Mouse (Mus musculus): ENCODE data around the gene Tmcc2.
A peak's percentile ranks its signal among the peaks of the same experiment; 100 is the strongest.

Gene Tmcc2

GRCm38 (mm10) chr1:132389886-132390585, 1.0 kb downstream of the Tmcc2 start:
- peak; percentile 40 for DNase-seq

GRCm38 (mm10) chr1:132388813-132389803, 2.0 kb downstream of the Tmcc2 start:
- no peak for DNase-seq

GRCm38 (mm10) chr1:132387943-132388342, 3.1 kb downstream of the Tmcc2 start:
- DNase-seq: no peak

GRCm38 (mm10) chr1:132386266-132386665, 4.8 kb downstream of the Tmcc2 start:
- no peak for DNase-seq

- no peak for DNase-seq
Observed at GRCm38 (mm10) chr1:132385711-132386110, 5.4 kb downstream of the Tmcc2 start.

- no peak for DNase-seq
Observed at GRCm38 (mm10) chr1:132385266-132385665, 5.8 kb downstream of the Tmcc2 start.

- DNase-seq: no peak
Observed at GRCm38 (mm10) chr1:132384001-132384554, 7.0 kb downstream of the Tmcc2 start.

- no peak for DNase-seq
Observed at GRCm38 (mm10) chr1:132381929-132382328, 9.2 kb downstream of the Tmcc2 start.

GRCm38 (mm10) chr1:132380550-132381100, 10.5 kb downstream of the Tmcc2 start:
- DNase-seq: no peak

GRCm38 (mm10) chr1:132377811-132378210, 13.3 kb downstream of the Tmcc2 start:
- DNase-seq: no peak

- DNase-seq: no peak
Observed at GRCm38 (mm10) chr1:132377055-132377365, 14.1 kb downstream of the Tmcc2 start.

GRCm38 (mm10) chr1:132376211-132377054, 14.6 kb downstream of the Tmcc2 start:
- no peak for DNase-seq

GRCm38 (mm10) chr1:132375256-132375655, 15.8 kb downstream of the Tmcc2 start:
- DNase-seq: no peak

- no peak for DNase-seq
Observed at GRCm38 (mm10) chr1:132374873-132375244, 16.2 kb downstream of the Tmcc2 start.

- DNase-seq: peak; percentile 54
Observed at GRCm38 (mm10) chr1:132374140-132374872, 16.8 kb downstream of the Tmcc2 start.

GRCm38 (mm10) chr1:132372896-132373534, 18.1 kb downstream of the Tmcc2 start:
- DNase-seq: no peak

GRCm38 (mm10) chr1:132372354-132372753, 18.7 kb downstream of the Tmcc2 start:
- no peak for DNase-seq

- no peak for DNase-seq
Observed at GRCm38 (mm10) chr1:132371298-132372081, 19.6 kb downstream of the Tmcc2 start.

GRCm38 (mm10) chr1:132370681-132371173, 20.4 kb downstream of the Tmcc2 start:
- DNase-seq: no peak
